ENCODE assay signal across 8 mouse cellular contexts in genomic region chr3:89243609-89244008, GRCm38 (mm10). TPM values are rescaled to one million over a fixed set of nuclear protein-coding genes. Genes with fewer than 3 reads are reported as not detected.
DNase-seq lines count a peak whose midpoint lies in the region; ATAC-seq and TF ChIP-seq lines count a peak whose summit lies in the region.

No protein-coding gene starts in this region.

- peak overlapping the region; percentile 14; the same call in 1 of the 2 replicates for H3K4me3 ChIP-seq in heart, embryonic 11.5 days (ENCODE audit: low read depth, low read length)
- peak overlapping the region; percentile 45 for H3K4me3 ChIP-seq in hindbrain, embryonic 11.5 days (ENCODE audit: low read depth, low read length)
- peak overlapping the region; percentile 86 for H3K4me3 ChIP-seq in limb, embryonic 14.5 days (replicated peaks; ENCODE audit: low read length)
- peak overlapping the region; percentile 75 for H3K4me3 ChIP-seq in midbrain, embryonic 13.5 days (replicated peaks)
- no peak overlapping the region for H3K4me3 ChIP-seq in stomach, postnatal 0 days (ENCODE audit: low read depth, low read length)

- TF ChIP-seq EP300 in stomach, postnatal 0 days (optimal IDR thresholded peaks at IDR 0.05) = no peak

- no peak for ATAC-seq in heart, embryonic 11.5 days (replicated peaks; ENCODE audit: insufficient number of reproducible peaks, low FRiP score, low TSS enrichment)
- peak; percentile 10; the same call in 1 of the 2 replicates for ATAC-seq in hindbrain, embryonic 11.5 days (ENCODE audit: low FRiP score)
- ATAC-seq in limb, embryonic 14.5 days (ENCODE audit: low FRiP score, low read depth) = peak; percentile 16; the same call in 1 of the 2 replicates
- peak; percentile 12; the same call in 1 of the 2 replicates for ATAC-seq in midbrain, embryonic 13.5 days
- ATAC-seq in stomach, postnatal 0 days (ENCODE audit: low FRiP score, low TSS enrichment) = peak; percentile 48
- no peak for ATAC-seq in frontal cortex, adult (ENCODE audit: low TSS enrichment)

- H3K27ac ChIP-seq in heart, embryonic 11.5 days (ENCODE audit: low read depth, low read length) = no peak overlapping the region
- peak overlapping the region; percentile 80 for H3K27ac ChIP-seq in hindbrain, embryonic 11.5 days (ENCODE audit: low read depth, low read length)
- no peak overlapping the region for H3K27ac ChIP-seq in limb, embryonic 14.5 days (replicated peaks; ENCODE audit: low read depth, low read length)
- peak overlapping the region; percentile 97 for H3K27ac ChIP-seq in midbrain, embryonic 13.5 days
- no peak overlapping the region for H3K27ac ChIP-seq in stomach, postnatal 0 days (replicated peaks)

- H3K4me2 ChIP-seq in heart, embryonic 11.5 days = peak overlapping the region; percentile 44
- H3K4me2 ChIP-seq in hindbrain, embryonic 11.5 days (replicated peaks; ENCODE audit: low read depth, low read length) = peak overlapping the region; percentile 62
- H3K4me2 ChIP-seq in limb, embryonic 14.5 days (replicated peaks; ENCODE audit: low read depth, low read length, severe bottlenecking) = peak overlapping the region; percentile 90
- peak overlapping the region; percentile 93 for H3K4me2 ChIP-seq in midbrain, embryonic 13.5 days (replicated peaks)
- H3K4me2 ChIP-seq in stomach, postnatal 0 days (replicated peaks; ENCODE audit: low read depth) = no peak overlapping the region

- no peak for DNase-seq in heart, adult 9 months (ENCODE audit: low spot score in 2 of 2)
- DNase-seq in embryo, embryonic 10 days (ENCODE audit: low spot score) = peak; percentile 80
- peak; percentile 62 for DNase-seq in hindbrain, embryonic 11.5 days (ENCODE audit: low spot score)
- DNase-seq in limb, embryonic 14.5 days (ENCODE audit: low spot score) = peak; percentile 49
- DNase-seq in stomach, postnatal 0 days (ENCODE audit: low spot score) = peak; percentile 83

- no peaks in the 10 kb centered on the region for H3K9me3 ChIP-seq in heart, embryonic 11.5 days (replicated peaks; ENCODE audit: control insufficient read depth, low read length)
- no peaks in the 10 kb centered on the region for H3K9me3 ChIP-seq in hindbrain, embryonic 11.5 days (ENCODE audit: control insufficient read depth, low read length)
- no peaks in the 10 kb centered on the region for H3K9me3 ChIP-seq in limb, embryonic 14.5 days (ENCODE audit: control insufficient read depth, low read length)
- H3K9me3 ChIP-seq in midbrain, embryonic 13.5 days = no peaks in the 10 kb centered on the region
- H3K9me3 ChIP-seq in stomach, postnatal 0 days (ENCODE audit: control insufficient read depth, low read length) = no peaks in the 10 kb centered on the region

- TF ChIP-seq POLR2A in limb, embryonic 14.5 days (IDR thresholded peaks at IDR 0.05; ENCODE audit: borderline replicate concordance, extremely low read depth, insufficient read depth, insufficient read length) = no peak

- TF ChIP-seq CTCF in stomach, postnatal 0 days (IDR thresholded peaks at IDR 0.05; ENCODE audit: low read depth) = peak; percentile 68

- no peaks in the 10 kb centered on the region; the same call in 1 of the 2 replicates for H3K36me3 ChIP-seq in heart, embryonic 11.5 days (ENCODE audit: control insufficient read depth, insufficient read depth, low read length)
- 0 out of 2 replicates have a peak, but pooled peaks cover 3% of the 10 kb centered on the region for H3K36me3 ChIP-seq in hindbrain, embryonic 11.5 days (ENCODE audit: control insufficient read depth, insufficient read depth, low read length)
- peaks cover 34% of the 10 kb centered on the region for H3K36me3 ChIP-seq in limb, embryonic 14.5 days (ENCODE audit: control insufficient read depth, insufficient read depth, low read length)
- peaks cover 38% of the 10 kb centered on the region for H3K36me3 ChIP-seq in midbrain, embryonic 13.5 days
- H3K36me3 ChIP-seq in stomach, postnatal 0 days (ENCODE audit: control insufficient read depth, insufficient read depth, low read length) = no peaks in the 10 kb centered on the region

- no peak overlapping the region for H3K9ac ChIP-seq in heart, embryonic 11.5 days (ENCODE audit: low read depth, low read length)
- H3K9ac ChIP-seq in hindbrain, embryonic 11.5 days (ENCODE audit: low read depth, low read length) = no peak overlapping the region
- H3K9ac ChIP-seq in limb, embryonic 14.5 days (ENCODE audit: low read depth, low read length, severe bottlenecking) = no peak overlapping the region
- H3K9ac ChIP-seq in midbrain, embryonic 13.5 days (replicated peaks) = peak overlapping the region; percentile 72
- peak overlapping the region; percentile 8; the same call in 1 of the 2 replicates for H3K9ac ChIP-seq in stomach, postnatal 0 days (ENCODE audit: low read length)

- 14% methylated on average over 14 of the region's 14 CpGs for WGBS in heart, embryonic 11.5 days (ENCODE audit: insufficient replicate concordance)
- 13% methylated on average over 14 of the region's 14 CpGs for WGBS in hindbrain, embryonic 11.5 days
- WGBS in limb, embryonic 14.5 days = 11% methylated on average over 14 of the region's 14 CpGs
- WGBS in midbrain, embryonic 13.5 days = 12% methylated on average over 14 of the region's 14 CpGs
- 25% methylated on average over 14 of the region's 14 CpGs for WGBS in stomach, postnatal 0 days

- H3K4me1 ChIP-seq in heart, embryonic 11.5 days (ENCODE audit: control insufficient read depth, insufficient read depth, low read length) = peaks cover 22% of the 10 kb centered on the region
- H3K4me1 ChIP-seq in hindbrain, embryonic 11.5 days (replicated peaks; ENCODE audit: control insufficient read depth, insufficient read depth, low read length) = peaks cover 8% of the 10 kb centered on the region
- peaks cover 29% of the 10 kb centered on the region for H3K4me1 ChIP-seq in limb, embryonic 14.5 days (ENCODE audit: control insufficient read depth, insufficient read depth, low read length)
- H3K4me1 ChIP-seq in midbrain, embryonic 13.5 days (replicated peaks) = peaks cover 52% of the 10 kb centered on the region
- peaks cover 4% of the 10 kb centered on the region; the same call in 1 of the 2 replicates for H3K4me1 ChIP-seq in stomach, postnatal 0 days (replicated peaks; ENCODE audit: control insufficient read depth, insufficient read depth)

- peaks cover 21% of the 10 kb centered on the region for H3K27me3 ChIP-seq in heart, embryonic 11.5 days (ENCODE audit: control insufficient read depth, insufficient read depth, low read length)
- H3K27me3 ChIP-seq in hindbrain, embryonic 11.5 days (ENCODE audit: control insufficient read depth, insufficient read depth, low read length) = no peaks in the 10 kb centered on the region
- H3K27me3 ChIP-seq in limb, embryonic 14.5 days (ENCODE audit: control insufficient read depth, insufficient read depth, low read length) = no peaks in the 10 kb centered on the region
- H3K27me3 ChIP-seq in midbrain, embryonic 13.5 days = no peaks in the 10 kb centered on the region
- H3K27me3 ChIP-seq in stomach, postnatal 0 days (ENCODE audit: control insufficient read depth, insufficient read depth, low read length) = no peaks in the 10 kb centered on the region

RNA-seq across cellular contexts. Expression of gene Krtcap2, which starts 2.2 kb away (rescaled TPM):
- 248 and 274 TPM in 2 replicates for polyA plus RNA-seq in heart, embryonic 11.5 days (2014; fragmentation: Nextera tagmentation; extraction: Ambion mirVana)
- polyA plus RNA-seq in hindbrain, embryonic 11.5 days (2014; fragmentation: Nextera tagmentation; extraction: Ambion mirVana) = 276 and 289 TPM in 2 replicates
- 121 and 153 TPM in 2 replicates for polyA plus RNA-seq in limb, embryonic 14.5 days (2012; rRNA removed)
- 352 and 353 TPM in 2 replicates for polyA plus RNA-seq in limb, embryonic 14.5 days (2014; fragmentation: Nextera tagmentation; extraction: Ambion mirVana)
- 205 and 209 TPM in 2 replicates for polyA plus RNA-seq in midbrain, embryonic 13.5 days (2015; fragmentation: Nextera tagmentation; extraction: Ambion mirVana)
- polyA plus RNA-seq in stomach, postnatal 0 days (2015; fragmentation: Nextera tagmentation; extraction: Ambion mirVana) = 266 and 314 TPM in 2 replicates

RNA-seq across cellular contexts. Expression of gene Trim46, which starts 2.5 kb away (rescaled TPM):
- 0.56 and 1.1 TPM in 2 replicates for polyA plus RNA-seq in heart, embryonic 11.5 days (2014; fragmentation: Nextera tagmentation; extraction: Ambion mirVana)
- 9.5 and 9.7 TPM in 2 replicates for polyA plus RNA-seq in hindbrain, embryonic 11.5 days (2014; fragmentation: Nextera tagmentation; extraction: Ambion mirVana)
- 19.0 and 25.4 TPM in 2 replicates for polyA plus RNA-seq in limb, embryonic 14.5 days (2012; rRNA removed)
- 3.9 and 4.7 TPM in 2 replicates for polyA plus RNA-seq in limb, embryonic 14.5 days (2014; fragmentation: Nextera tagmentation; extraction: Ambion mirVana)
- 58.6 and 59.4 TPM in 2 replicates for polyA plus RNA-seq in midbrain, embryonic 13.5 days (2015; fragmentation: Nextera tagmentation; extraction: Ambion mirVana)
- 2.7 and 3.3 TPM in 2 replicates for polyA plus RNA-seq in stomach, postnatal 0 days (2015; fragmentation: Nextera tagmentation; extraction: Ambion mirVana)

RNA-seq across cellular contexts. Expression of gene Muc1, which starts 14.8 kb away (rescaled TPM):
- 0.21 and 0.53 TPM in 2 replicates for polyA plus RNA-seq in heart, embryonic 11.5 days (2014; fragmentation: Nextera tagmentation; extraction: Ambion mirVana)
- 1.4 and 2.1 TPM in 2 replicates for polyA plus RNA-seq in hindbrain, embryonic 11.5 days (2014; fragmentation: Nextera tagmentation; extraction: Ambion mirVana)
- polyA plus RNA-seq in limb, embryonic 14.5 days (2012; rRNA removed) = 5.6 and 7.0 TPM in 2 replicates
- 0.55 and 1.1 TPM in 2 replicates for polyA plus RNA-seq in limb, embryonic 14.5 days (2014; fragmentation: Nextera tagmentation; extraction: Ambion mirVana)
- 3.2 and 3.4 TPM in 2 replicates for polyA plus RNA-seq in midbrain, embryonic 13.5 days (2015; fragmentation: Nextera tagmentation; extraction: Ambion mirVana)
- polyA plus RNA-seq in stomach, postnatal 0 days (2015; fragmentation: Nextera tagmentation; extraction: Ambion mirVana) = 212 and 255 TPM in 2 replicates

RNA-seq across cellular contexts. Expression of gene Dpm3, which starts 15.5 kb away (rescaled TPM):
- 83.1 and 94.1 TPM in 2 replicates for polyA plus RNA-seq in heart, embryonic 11.5 days (2014; fragmentation: Nextera tagmentation; extraction: Ambion mirVana)
- 75.7 and 82.9 TPM in 2 replicates for polyA plus RNA-seq in hindbrain, embryonic 11.5 days (2014; fragmentation: Nextera tagmentation; extraction: Ambion mirVana)
- polyA plus RNA-seq in limb, embryonic 14.5 days (2012; rRNA removed) = 313 and 432 TPM in 2 replicates
- 165 and 173 TPM in 2 replicates for polyA plus RNA-seq in limb, embryonic 14.5 days (2014; fragmentation: Nextera tagmentation; extraction: Ambion mirVana)
- polyA plus RNA-seq in midbrain, embryonic 13.5 days (2015; fragmentation: Nextera tagmentation; extraction: Ambion mirVana) = 74.6 and 75.9 TPM in 2 replicates
- polyA plus RNA-seq in stomach, postnatal 0 days (2015; fragmentation: Nextera tagmentation; extraction: Ambion mirVana) = 140 and 152 TPM in 2 replicates

RNA-seq across cellular contexts. Expression of gene Mtx1, which starts 16.7 kb away (rescaled TPM):
- polyA plus RNA-seq in heart, embryonic 11.5 days (2014; fragmentation: Nextera tagmentation; extraction: Ambion mirVana) = 144 and 145 TPM in 2 replicates
- 180 and 181 TPM in 2 replicates for polyA plus RNA-seq in hindbrain, embryonic 11.5 days (2014; fragmentation: Nextera tagmentation; extraction: Ambion mirVana)
- 196 and 211 TPM in 2 replicates for polyA plus RNA-seq in limb, embryonic 14.5 days (2012; rRNA removed)
- polyA plus RNA-seq in limb, embryonic 14.5 days (2014; fragmentation: Nextera tagmentation; extraction: Ambion mirVana) = 159 and 163 TPM in 2 replicates
- polyA plus RNA-seq in midbrain, embryonic 13.5 days (2015; fragmentation: Nextera tagmentation; extraction: Ambion mirVana) = 158 and 165 TPM in 2 replicates
- 129 and 133 TPM in 2 replicates for polyA plus RNA-seq in stomach, postnatal 0 days (2015; fragmentation: Nextera tagmentation; extraction: Ambion mirVana)

Comparison
In these comparisons a context has a peak if more than half of its experiments do, and no peak if none do; other contexts are left out.
1. ATAC-seq: peak in hindbrain, embryonic 11.5 days (single experiment), limb, embryonic 14.5 days (single experiment), midbrain, embryonic 13.5 days (single experiment) and stomach, postnatal 0 days (single experiment); none in heart, embryonic 11.5 days (single experiment) and frontal cortex, adult (single experiment).
2. H3K27ac ChIP-seq: peak in hindbrain, embryonic 11.5 days (single experiment) and midbrain, embryonic 13.5 days (single experiment); none in heart, embryonic 11.5 days (single experiment), limb, embryonic 14.5 days (single experiment) and stomach, postnatal 0 days (single experiment).
3. H3K9ac ChIP-seq: peak in midbrain, embryonic 13.5 days (single experiment) and stomach, postnatal 0 days (single experiment); none in heart, embryonic 11.5 days (single experiment), hindbrain, embryonic 11.5 days (single experiment) and limb, embryonic 14.5 days (single experiment).
4. DNase-seq: peak in embryo, embryonic 10 days (single experiment), hindbrain, embryonic 11.5 days (single experiment), limb, embryonic 14.5 days (single experiment) and stomach, postnatal 0 days (single experiment); none in heart, adult 9 months (0 of 2).
5. RNA of gene Muc1, which starts 14.8 kb away (polyA plus RNA-seq): 212 to 255 TPM in stomach, postnatal 0 days; 0.55 to 7.0 TPM in limb, embryonic 14.5 days, 3.2 to 3.4 TPM in midbrain, embryonic 13.5 days, 1.4 to 2.1 TPM in hindbrain, embryonic 11.5 days and 0.21 to 0.53 TPM in heart, embryonic 11.5 days; every median in the first group is over 10 times any median in the second.